Mouse (Mus musculus) heart, postnatal 36 days (tissue): ENCODE results near the gene Glb1. TPM values are rescaled to one million over a fixed set of nuclear protein-coding genes. Genes with fewer than 3 reads are reported as not detected.

Experiments
- total RNA-seq, 2 experiments: library from RNA; stranded (reverse); gene quantifications; 2 replicates each; pipeline ENCODE4 v1.2.3; 2021

Glb1 gene
- total RNA-seq, 2 experiments from 2014 or later, result 15.1 to 16.1 TPM

Other genes with a start within 250 kb of the Glb1 start
- not detected for gene Bcl2a1c, start 70.9 kb upstream of the Glb1 start, total RNA-seq
- gene Crtap, start 10.4 kb upstream of the Glb1 start, total RNA-seq, result 10 to 100 TPM; 32.3 to 32.5 TPM
- 1 to 10 TPM; 3.5 to 4.5 TPM for gene Tmppe, start within 50 bp of the Glb1 start, total RNA-seq
- gene Ccr4, start 103.8 kb downstream of the Glb1 start, total RNA-seq, result not detected
- not detected for gene C130032M10Rik, start 114.6 kb downstream of the Glb1 start, total RNA-seq
- not detected for gene Trim71, start 163.3 kb downstream of the Glb1 start, total RNA-seq
- 10 to 100 TPM; 21.2 to 23.0 TPM for gene Cnot10, start 239.1 kb downstream of the Glb1 start, total RNA-seq